Mouse (Mus musculus): ENCODE data around the gene Cryba2.

The Cryba2 gene

GRCm38 (mm10) chr1:74893134-74893855 lies at the start of gene Cryba2:
Gene Cryba2, minus strand, starts transcription at chr1:74893143.
- no peak for DNase-seq (ENCODE audit: low spot score in 2 of 2)

DNA sequence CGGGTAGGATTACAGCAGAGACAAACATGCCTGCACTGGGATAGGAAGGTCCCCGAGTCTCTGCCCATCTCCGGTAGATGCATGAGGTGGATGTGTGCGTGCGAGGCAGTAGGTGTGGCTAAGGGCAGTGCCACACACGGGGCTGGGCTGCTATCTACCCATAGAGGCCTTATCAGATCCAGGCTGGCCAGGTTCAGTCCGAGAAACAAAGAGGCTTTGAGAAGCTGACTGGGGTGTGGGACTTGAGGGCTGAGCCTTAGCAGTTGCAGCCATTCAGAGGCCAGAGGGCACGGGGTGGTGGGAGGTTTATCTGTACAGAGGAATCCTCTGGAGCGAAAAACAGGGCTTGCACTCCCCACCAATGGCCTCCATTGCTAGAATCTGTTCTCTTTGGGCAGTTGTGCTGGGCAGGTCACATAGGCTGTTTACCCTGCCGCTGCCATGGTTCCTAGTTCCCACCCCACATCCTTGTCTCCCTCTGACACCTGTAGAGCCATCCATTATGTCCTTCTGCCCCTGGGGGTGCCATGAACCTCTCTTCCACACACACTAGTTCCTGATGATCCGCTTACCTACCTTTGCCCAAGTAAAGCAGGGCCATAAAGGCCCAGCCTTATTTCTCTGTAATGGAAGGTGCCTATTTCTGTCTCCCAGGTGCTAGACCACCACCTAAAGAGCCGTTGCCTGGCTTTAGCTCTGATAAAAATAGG lies 48.9 kb upstream of the Cryba2 start:
- DNase-seq (ENCODE audit: low spot score in 2 of 2): no peak

- no peak for DNase-seq (ENCODE audit: low spot score in 2 of 2)
These were observed 46.8 kb upstream of the Cryba2 start for GRCm38 (mm10) chr1:74939762-74940161.

DNA sequence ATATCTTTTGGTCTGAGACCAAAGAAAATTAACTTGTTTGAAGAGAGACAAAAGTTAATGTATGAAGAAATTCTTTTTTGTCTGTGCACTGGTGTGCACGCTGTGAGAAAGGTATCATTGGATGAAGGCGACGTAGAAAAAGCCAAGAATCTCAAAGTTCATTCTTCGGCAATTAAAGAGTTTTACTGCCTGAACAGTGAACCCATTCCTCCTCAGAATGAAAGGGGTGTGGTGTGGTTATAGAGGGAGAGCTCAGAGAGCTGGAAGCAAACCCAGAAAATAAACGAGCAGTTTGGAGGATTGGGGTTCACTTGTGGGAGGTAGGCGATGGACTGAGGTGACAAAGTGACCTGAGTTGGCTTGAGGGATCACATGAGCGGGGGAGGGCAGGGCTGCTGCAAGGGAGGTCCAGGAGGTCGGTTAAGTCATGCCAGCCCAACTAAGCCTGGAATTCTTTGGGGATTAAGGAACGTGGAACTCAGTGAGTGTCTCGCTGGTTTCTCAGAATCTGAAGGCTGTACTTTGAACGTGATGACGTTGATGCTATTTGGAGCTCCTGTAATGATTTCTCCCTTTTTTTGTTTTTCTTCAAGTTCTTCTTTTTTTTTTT lies 43.4 kb upstream of the Cryba2 start:
- no peak for DNase-seq (ENCODE audit: low spot score in 2 of 2)

- no peak for DNase-seq (ENCODE audit: low spot score in 2 of 2)
These were observed 42.5 kb upstream of the Cryba2 start, which contains the start of gene Cfap65 for GRCm38 (mm10) chr1:74935402-74935801. Gene Cfap65, minus strand, starts transcription at chr1:74935599.

DNA sequence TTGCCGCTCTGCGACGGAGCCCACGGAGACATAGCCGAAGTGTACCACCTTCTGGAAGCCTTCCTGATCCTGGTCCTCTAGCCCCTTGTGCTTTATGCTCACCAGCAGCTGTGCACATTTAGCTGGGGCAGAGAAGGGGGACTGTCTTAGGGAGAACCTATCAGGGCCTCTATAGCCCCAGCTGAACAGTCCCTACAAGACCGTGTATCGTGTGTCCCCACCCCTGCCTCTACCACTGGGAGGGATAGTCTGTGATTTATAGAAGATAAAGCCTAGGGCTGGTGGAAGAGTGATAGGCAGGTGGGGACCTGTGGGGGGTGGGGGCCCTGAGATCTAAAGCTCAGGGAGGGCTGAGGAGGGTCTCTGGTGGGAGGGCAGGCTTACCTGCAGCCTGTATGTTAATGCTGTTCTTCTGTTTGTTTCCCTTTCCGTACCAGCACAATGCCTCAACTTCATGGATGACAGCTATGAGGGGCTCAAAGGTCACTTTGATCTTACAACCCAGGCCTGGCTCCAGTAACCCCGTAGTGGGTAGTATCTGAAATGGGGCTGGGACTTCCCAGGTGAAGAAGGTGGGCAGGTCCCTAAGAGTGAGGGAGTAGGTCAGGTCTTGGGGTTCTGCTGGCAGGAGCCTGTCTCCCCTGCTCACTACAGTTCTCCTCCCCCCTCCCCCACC lies 34.8 kb upstream of the Cryba2 start:
- DNase-seq (ENCODE audit: low spot score in 2 of 2): no peak

GRCm38 (mm10) chr1:74926721-74927120 lies 33.8 kb upstream of the Cryba2 start:
- DNase-seq (ENCODE audit: low spot score in 2 of 2): no peak

DNA sequence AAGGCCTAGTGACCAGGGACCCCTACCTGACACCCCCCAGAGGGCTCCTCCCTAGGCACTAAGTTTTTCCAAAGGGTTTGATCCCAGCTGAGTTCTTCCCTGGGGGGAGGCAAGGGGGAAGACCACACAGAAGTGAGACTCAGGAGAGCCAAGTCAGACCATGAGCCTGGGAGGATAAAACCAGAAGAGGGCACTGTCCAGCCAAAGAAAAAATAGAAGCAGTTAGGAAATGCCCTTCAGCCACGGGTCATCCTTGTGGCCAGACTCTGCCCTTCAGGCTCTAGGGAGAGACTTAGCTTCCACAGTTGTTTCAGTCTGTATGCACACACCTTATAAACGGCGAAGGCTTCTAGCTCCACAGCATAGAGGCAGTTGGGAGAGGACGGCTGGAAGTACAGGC lies 31.5 kb upstream of the Cryba2 start:
- no peak for DNase-seq (ENCODE audit: low spot score in 2 of 2)

DNA sequence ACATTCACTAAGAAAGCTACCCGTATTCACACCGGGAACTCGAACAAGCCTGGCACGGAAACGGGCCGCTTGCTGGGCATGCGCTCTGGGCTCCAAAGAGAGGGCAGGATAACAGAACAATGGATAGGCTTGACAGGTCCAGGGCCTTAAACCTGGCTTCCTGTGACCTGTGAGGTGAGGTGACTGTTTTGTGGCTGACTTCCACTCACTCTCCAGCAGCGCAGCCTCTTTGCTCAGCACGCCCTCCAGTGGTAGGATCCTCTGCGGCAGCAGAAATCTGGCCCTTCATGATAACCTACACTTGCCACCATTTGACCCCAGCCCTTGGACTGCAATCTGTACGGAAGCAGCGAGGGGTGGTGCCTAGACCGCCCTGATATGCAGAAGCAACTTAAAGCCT lies 22.8 kb upstream of the Cryba2 start:
- DNase-seq (ENCODE audit: low spot score in 2 of 2): no peak

DNA sequence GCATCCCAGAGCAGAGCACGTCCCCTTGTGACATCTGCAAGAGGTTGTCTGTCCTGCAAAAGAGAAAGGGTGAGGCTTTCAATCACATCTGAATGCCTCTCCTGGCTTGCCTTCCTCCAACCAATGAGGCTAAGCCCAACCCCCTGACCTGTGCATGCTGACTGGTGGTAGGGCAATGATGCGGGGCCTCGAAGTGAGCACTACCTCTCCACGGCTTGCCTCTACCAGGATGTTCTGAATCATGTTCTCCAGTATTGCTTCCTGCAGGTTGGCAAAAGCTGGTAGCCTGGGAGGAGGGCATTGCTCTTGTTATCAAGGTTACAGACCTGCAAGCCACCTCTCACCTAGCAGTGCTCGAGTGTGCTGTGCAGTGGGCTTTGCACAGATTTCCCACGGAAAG lies 9.2 kb upstream of the Cryba2 start:
- no peak for DNase-seq (ENCODE audit: low spot score in 2 of 2)

GRCm38 (mm10) chr1:74901686-74902085 lies 8.7 kb upstream of the Cryba2 start:
- DNase-seq (ENCODE audit: low spot score in 2 of 2): no peak

- DNase-seq (ENCODE audit: low spot score in 2 of 2): no peak
These were observed 7.7 kb upstream of the Cryba2 start for GRCm38 (mm10) chr1:74900341-74901285.

DNA sequence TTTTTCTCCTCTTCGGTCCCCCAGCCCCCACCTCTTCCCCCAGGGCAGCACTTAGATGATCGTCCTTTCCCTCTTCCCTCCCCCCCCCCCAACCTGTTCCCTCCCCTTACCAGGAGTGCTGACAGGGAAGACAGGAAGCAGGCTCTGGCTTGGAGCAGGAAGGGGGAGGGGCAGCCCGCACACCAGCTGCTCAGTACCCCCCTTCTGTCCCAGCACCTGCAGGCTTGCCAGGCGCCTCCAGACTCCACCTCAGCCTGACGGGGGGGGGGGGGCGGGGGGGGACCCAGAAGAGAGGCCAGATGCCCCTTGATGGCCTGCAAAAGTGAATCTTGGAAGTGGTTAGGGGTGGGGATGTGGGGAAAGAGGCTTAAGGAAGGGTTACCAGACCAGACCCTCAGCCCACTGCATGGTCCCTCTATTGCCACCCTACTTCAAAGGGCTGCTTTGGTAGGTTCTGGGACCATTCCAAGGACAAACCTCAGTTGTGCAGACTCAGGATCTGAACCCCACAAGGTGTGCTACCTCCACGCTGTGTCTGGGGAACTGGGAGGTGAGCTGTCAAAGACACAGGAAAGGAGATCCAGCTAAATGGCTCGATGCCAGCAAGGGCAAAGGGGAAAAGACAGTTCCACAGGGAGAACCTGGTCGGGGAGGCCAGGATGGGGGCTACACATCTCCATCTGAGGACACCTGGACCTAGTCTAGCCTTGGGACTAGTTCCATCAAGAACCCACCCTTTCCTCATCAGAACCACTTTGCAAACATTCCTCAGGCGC lies 5.9 kb upstream of the Cryba2 start:
- no peak for DNase-seq (ENCODE audit: low spot score in 2 of 2)

DNA sequence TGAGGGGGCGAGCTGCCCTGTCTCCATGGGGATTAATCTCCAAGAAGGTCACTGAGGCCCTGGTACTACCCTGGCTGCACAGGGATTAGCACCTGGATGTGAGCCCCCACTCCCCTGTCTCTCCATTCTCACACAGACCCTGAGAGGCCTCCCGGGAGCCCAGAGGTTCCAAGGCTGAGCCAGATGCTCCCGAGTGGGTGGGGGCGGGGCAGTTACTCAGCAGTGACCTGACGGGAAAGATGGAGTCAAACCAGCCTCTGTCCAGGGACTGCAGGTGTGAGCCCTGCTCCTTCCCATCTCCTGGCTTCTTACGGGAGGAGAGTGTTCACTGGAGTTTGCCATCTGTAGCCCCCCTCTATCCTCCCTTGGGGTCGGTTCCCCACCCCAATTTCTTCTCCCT lies 5.0 kb upstream of the Cryba2 start:
- no peak for DNase-seq (ENCODE audit: low spot score in 2 of 2)

- no peak for DNase-seq (ENCODE audit: low spot score in 2 of 2)
These were observed 2.0 kb upstream of the Cryba2 start for GRCm38 (mm10) chr1:74894966-74895365.

GRCm38 (mm10) chr1:74892351-74893133 lies 401 bp downstream of the Cryba2 start:
- no peak for DNase-seq (ENCODE audit: low spot score in 2 of 2)

GRCm38 (mm10) chr1:74891513-74891912 lies 1.4 kb downstream of the Cryba2 start:
- no peak for DNase-seq (ENCODE audit: low spot score in 2 of 2)

DNA sequence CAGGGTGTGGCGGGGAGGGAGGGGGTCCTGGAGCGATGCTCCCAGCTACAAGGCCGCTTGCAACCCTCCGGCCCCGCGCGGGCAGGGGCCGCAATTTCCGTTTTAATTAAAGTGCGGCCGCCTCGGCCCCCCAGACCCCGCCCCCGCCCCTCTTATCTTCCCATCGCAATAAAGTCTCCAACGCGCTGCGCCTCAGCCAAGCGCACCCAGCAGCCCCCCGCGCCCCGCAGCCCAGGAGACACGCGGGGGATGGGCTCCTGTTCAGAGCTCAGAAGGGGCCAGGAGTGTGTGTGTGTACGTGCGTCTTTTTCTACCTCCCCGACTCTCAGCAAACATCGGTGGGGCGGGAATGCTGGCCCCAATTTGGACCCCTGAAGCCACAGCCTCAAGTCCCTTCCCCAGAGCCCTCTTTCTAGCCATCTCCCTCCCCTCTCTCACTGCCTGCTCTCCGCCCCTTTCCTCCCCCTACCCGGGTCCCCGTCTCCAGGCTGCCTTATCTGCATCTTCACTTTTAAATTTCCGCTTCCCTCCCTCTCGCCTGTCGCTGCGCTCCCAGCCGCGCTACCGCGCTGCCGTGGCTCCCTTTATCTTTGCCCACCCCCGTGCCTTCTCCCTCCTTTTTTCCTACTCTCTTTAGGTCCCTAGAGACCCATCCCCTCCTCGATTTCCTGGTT lies 7.4 kb downstream of the Cryba2 start, which contains the start of gene Fev:
Gene Fev, minus strand, starts transcription at position 51 of the 674 bp plus-strand sequence.
- DNase-seq (ENCODE audit: low spot score in 2 of 2): peak in 1 of 2 experiments; percentile 54
